Mouse (Mus musculus): ENCODE results near the gene Cdc37l1.

GRCm38 (mm10) chr19:29037541-29037940 is 47.4 kb downstream of the Cdc37l1 start:
- TF ChIP-seq CTCF (IDR thresholded peaks at IDR 0.05; ENCODE audit: borderline replicate concordance, insufficient read depth, low read length) (no peak), POLR2A (IDR thresholded peaks at IDR 0.05; ENCODE audit: low read depth, low read length) (no peak)

Measured in embryonic fibroblast, embryonic 13.5 days (primary cell).